Mouse (Mus musculus) ovary, adult 18-20 months (tissue): ENCODE data around the gene Chrna5.

Experiments
- DNase-seq: peaks from one replicate; pipeline ENCODE4 v3.0.0; 2022; ENCODE audit warnings: low spot score, mixed read lengths

The Chrna5 gene

DNA sequence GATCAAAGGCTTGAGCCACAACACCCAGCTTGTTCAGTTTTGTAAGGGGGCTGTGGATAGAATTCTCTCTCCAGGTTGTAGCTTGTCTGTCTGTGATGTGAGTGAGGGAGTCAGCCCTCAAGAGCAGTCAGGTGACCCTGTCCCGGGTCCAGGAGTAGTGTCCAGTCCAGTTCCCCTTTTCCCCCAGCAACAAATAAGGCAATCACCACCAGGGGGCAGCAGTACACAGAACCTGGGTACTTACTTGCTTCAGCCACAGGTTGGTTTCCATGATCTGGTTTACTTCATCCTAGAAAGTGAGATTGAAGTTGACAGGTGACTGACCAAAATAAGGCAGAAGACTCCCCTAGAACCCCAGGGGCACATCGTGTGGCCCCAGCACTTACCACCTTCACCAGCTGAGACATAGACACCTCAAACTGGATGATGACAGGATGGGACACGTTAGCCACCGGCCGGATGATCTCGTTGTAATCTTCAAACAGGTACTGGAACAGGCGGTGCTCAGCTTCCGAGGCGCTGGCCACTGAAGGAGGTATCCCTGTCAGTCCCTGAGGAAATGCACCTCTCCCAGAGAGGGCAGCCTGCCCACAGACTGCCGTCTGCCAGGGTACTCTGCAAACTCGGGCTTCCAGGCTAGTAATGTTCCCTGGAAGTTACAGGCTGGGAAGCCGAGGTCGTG, 43.4 kb downstream of the Chrna5 start:
- no peak for DNase-seq

DNA sequence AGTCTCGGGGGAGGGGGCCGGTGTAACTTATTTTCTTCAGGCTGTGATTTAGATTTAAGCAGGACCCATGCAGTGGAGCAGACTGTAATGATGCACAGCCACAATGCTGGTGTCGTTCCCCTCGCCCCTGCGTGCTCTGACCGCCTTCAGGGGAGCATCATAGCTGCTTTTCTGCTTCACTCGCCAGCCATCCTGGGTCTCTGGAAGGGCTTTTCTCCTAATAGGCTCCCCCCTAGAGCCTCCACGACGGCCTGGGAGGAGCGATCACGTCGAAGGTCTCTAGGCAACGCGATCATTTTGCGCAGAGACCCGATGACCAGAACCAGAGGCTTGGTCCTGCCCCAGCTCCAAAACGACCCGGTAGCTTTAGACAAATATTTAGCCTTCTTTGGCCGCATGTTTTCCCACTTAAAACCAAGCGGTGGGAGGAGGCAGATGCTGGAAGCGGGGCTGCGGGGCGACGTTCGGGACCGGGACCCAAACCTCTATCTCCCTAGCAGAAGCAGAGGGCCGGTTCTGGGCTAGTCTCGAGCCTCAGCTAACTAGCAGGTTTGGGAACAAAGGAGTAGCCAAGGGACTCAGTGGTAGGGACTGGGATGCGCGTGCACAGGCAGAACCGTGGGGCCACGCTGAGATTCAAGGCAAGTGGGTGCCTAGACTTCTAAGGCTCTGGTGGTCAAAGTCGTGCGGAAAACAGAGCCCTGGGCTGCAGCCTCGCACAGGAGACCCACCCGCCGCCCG, 45.0 kb downstream of the Chrna5 start:
- no peak for DNase-seq

DNA sequence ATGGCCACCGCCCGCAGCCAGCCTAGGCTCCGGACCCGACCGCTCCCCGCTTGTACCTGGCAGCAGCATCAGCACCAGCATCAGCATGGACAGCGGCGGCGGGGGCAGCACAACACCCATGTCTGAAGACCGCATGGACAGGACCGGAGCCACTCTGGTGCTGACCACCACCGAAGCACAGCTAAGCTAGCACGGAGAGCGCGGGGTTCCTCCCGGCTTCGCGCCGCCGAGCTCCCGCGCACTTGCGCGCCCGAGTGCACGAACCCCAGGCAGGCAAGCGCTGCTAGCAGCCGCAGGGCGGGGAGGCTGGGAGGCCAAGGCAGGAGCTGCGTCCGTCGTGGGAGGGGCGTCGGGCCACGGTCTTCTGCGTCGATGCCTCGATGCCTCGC, 45.6 kb downstream of the Chrna5 start, which contains the start of gene Chrna3:
TSS of gene Chrna3 (minus strand) at position 288 of the 389 bp plus-strand sequence.
- no peak for DNase-seq

DNA sequence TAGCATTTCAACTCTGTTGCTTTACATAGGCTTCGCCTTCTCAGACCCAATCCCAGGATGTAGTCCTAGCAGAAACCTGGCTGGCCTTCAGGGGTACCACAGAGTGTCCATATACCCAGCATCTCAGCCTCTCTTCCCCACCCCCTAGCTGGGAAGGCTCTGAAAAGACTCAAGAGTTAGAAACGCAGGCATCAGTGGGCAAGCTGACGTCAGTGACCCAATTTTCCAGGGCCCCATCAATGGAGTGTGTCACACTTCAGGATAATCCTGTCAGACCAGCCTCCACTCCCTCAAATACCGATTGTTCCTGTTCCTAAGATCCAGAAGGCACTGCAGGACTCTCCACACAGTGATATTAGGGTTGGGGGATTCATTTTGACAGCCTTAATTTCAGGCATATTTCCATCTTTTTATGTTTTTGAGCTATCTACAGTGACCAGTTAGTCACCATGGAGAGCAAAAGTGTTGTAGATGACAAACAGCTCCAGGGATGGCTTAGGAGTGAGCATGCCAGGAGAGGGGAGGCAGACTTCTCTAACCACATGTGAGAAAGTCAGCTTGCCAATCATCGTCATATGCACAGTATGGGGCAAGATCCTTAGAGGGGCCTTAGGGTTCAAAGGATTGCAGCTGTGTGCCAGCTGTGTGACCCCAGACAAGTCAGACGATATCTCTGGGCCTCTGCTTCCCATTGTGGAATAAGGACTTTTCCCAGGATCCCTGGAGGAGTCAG, 50.9 kb downstream of the Chrna5 start:
- DNase-seq = no peak

DNA sequence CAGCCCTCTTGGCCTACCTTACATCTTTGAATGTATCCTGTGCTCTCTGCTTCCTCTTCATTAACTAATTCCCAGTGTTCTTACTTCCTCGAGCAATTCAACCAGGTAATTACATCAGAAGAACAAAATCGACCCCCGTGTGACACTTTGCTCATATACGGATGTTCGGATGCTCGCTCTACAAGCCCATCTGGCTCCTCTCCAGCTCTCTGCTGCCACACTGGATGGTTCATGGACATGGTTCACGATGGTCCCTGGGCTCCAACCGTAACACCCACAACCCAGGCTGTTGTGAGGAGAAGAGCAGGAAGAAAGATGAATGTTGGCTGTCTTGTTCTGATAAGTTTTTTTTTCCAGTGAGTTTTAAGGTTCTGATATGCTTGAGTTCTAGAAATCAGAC, 58.3 kb downstream of the Chrna5 start:
- no peak for DNase-seq

DNA sequence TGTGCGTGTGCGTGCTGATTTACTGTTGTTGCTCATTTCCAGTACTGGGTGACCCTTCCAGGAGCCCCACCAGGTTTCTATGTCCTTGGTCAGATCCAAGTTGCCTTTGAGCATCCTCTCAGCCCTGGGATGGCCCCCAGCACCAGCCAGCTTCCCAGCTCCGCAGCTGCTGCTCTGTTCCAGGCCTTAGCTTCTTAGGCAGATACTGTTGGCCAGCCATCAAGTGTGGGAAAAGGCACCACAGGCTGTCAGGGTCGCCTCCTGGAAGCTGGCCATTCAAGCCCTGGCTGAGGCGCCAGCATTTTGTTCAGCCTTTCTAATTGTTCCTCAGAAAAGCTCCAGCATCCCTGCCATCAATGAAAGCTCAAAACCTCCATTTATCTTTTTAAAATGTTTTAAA, 59.3 kb downstream of the Chrna5 start:
- DNase-seq = no peak

DNA sequence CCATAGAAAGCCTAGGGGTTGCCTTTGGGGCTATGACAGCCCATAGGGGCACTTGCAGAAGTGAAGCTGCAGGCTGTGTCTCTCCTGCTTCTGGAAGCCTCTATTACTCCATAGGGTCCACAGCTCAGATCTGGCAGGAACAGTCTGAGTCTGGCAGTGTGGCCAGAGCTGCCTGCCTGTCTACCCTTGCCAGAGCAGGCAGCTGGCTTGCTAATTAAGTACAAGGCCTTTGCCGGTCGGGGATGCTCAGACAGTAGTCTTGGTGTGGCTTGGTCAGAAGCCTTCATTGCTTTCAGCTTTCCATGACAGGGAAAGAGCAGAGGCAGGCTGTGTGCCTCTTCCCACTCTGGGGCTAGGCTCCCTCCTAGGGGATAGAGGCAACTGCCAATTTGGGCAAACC, 60.7 kb downstream of the Chrna5 start:
- no peak for DNase-seq

DNA sequence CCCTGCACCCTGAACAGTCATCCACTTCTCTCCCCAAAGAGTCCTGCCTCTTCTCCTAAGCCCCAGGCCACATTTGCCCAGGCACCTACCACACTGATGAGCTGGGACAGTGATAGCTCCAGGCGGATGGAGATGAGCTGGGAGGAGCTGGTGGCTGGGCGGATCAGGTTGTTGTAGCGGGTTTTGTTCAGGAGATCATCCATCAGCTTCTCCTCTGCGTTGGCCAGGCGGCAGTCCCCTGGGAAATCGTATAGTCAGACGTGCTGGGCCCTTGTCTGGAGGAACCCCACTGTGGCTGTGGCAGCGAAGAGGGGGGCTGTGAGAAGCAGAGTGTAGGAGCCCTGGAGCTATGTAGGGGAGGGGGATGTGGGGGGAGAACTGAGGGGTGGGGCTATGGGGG, 63.0 kb downstream of the Chrna5 start:
- DNase-seq = no peak

DNA sequence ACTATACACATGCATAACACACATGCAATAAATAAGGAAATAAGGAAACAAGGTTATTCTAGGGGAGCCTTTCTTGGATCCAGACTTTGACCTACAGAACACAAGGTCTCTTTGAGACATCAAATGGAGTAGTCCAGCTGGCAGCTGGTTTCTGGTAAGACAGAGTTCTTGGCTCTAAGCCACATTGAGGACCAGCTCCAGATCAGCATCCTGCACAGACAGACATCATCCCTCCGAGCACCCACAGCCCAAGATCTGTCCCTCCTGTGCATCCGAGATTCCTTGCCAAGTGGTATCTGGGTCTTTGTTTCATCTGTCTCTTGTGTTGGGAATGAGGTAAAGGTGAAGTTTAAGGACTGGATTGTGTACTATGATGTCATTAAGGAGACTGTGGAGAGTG, 64.3 kb downstream of the Chrna5 start:
- DNase-seq = no peak

DNA sequence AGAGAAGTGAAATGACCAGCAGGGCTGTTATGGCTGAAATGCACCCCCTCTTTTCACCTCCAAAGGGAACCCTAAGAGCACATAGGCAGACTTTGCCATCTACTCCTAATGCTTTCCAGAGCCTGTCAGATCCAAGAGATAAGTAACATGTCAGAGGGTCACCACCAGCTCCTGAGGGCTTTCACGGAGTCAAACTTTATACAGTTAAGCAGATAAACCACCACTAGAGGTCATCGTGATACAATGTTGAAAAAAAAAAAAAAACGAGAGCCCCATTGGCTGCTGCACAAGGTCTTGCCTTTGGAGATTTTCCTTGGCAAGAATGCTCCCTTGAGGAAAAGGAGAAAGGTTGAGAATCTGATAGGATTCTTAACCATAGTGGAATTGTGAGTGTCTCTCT, 66.1 kb downstream of the Chrna5 start:
- DNase-seq = no peak

DNA sequence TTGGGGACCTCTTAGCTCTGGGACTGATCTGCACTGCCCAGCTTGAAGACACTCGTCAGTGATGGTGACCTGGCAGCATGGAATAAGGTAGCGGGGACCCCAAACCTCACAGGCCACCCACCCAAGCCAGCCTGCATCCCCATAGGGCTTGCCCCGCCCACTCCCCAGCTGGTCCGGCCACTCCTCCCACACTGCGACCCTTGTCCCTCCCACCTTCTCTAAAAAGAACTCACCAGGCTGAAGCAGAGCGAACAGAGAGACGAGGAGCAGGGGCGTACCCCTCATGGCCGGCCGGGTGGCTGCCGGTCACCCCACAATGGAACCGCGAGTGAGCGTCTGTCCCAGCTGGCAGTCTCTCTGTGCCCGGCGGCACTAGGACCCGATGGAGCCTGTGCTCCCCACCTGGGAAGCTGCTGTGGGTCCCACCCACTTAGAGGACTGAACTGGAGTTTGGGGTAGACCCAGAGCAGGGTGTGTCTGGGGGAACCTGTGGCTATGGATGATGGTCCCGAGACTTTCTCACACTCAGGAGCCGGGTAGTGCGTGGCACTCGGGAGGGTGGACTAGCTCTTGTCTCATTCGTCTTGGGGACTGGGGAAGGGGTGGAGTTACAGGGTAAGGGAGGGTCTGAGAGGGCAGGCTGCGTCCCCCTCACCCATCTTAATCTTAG, 67.7 kb downstream of the Chrna5 start, which contains the start of gene Chrnb4:
TSS of gene Chrnb4 (minus strand) at position 569 of the 670 bp plus-strand sequence.
- DNase-seq = no peak

DNA sequence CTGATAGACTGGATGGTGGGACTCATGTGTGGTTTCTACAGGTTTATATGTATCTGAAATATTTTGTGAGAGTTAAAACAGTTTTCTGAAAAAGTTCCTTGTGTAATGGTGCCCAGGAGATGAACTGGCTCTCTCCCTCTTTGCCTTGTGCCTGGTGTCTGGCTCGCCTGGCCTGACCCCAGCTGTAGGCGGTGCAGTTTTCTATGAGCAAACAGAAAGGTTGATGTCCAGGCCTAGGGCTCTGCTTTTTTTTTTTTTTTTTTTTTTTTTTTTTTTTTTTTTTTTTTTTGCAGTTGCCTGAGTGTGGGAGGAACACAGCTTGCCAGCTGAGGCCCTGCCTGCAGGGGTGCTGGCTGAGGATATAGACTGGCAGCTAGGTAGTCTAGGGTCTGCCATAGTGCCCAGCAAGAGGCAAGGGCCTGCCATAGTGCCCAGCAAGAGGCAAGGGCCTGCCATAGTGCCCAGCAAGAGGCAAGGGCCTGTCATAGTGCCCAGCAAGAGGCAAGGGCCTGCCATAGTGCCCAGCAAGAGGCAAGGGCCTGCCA, 74.8 kb downstream of the Chrna5 start:
- no peak for DNase-seq
